In the genomic region with DNA sequence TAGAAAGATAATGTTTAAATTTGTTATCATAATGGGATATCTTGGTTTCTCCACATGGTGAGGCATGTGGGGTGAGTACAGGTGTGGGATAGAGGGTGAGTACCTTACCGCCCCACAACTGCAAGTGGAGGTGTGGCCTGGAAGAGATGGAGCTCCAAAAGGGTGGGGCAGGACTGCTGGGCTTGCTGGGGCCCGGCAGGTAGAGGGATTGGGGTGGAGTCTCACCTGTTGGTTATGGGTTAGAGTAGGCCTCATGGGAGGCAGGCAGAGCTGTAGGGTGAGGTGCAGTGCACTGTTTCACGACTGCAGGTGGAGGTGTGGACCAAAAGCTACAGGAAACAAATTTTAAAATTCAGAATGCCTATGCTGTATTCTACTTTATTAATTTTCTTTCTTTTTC, we compare ENCODE assay signal across 32 mouse cellular contexts.
"Had no signal": no experiment of that assay in that cellular context is flagged by ENCODE, and none has a peak within 500 bp of the region (broad histone marks: within the 10 kb centered on the region; RNA-seq: fewer than 3 reads in every experiment).

No protein-coding gene starts in this region.

- H3K27ac ChIP-seq: heart, embryonic 10.5 days; heart, embryonic 13.5 days; heart, embryonic 15.5 days; hindbrain, embryonic 10.5 days; hindbrain, embryonic 12.5 days; hindbrain, embryonic 13.5 days; hindbrain, embryonic 14.5 days; hindbrain, embryonic 15.5 days; hindbrain, postnatal 0 days; kidney, embryonic 15.5 days; kidney, postnatal 0 days; layer of hippocampus, adult 2 months; left cerebral cortex, adult 2 months had no signal

- H3K9me3 ChIP-seq: heart, embryonic 10.5 days; heart, embryonic 12.5 days; heart, embryonic 13.5 days; heart, embryonic 15.5 days; hindbrain, embryonic 10.5 days; hindbrain, embryonic 12.5 days; hindbrain, embryonic 13.5 days; hindbrain, embryonic 15.5 days; kidney, embryonic 15.5 days had no signal

- H3K4me1 ChIP-seq: hindbrain, embryonic 10.5 days; hindbrain, embryonic 12.5 days; hindbrain, embryonic 13.5 days; hindbrain, embryonic 15.5 days; kidney, embryonic 15.5 days had no signal

- H3K4me3 ChIP-seq: heart, embryonic 10.5 days; heart, embryonic 12.5 days; heart, embryonic 13.5 days; heart, embryonic 15.5 days; hindbrain, embryonic 10.5 days; hindbrain, embryonic 12.5 days; hindbrain, embryonic 13.5 days; hindbrain, embryonic 15.5 days; kidney, embryonic 15.5 days; layer of hippocampus, adult 2 months; left cerebral cortex, adult 2 months had no signal

- H3K27me3 ChIP-seq: heart, embryonic 12.5 days; heart, embryonic 13.5 days; heart, embryonic 15.5 days; hindbrain, embryonic 12.5 days; hindbrain, embryonic 13.5 days; hindbrain, embryonic 15.5 days; kidney, embryonic 15.5 days had no signal

- ATAC-seq: hindbrain, embryonic 16.5 days; hindbrain, postnatal 0 days; inflammation-experienced regulatory T-cells, adult 6 months had no signal

- H3K36me3 ChIP-seq: heart, embryonic 10.5 days; heart, embryonic 12.5 days; heart, embryonic 13.5 days; heart, embryonic 15.5 days; hindbrain, embryonic 10.5 days; hindbrain, embryonic 12.5 days; hindbrain, embryonic 13.5 days; hindbrain, embryonic 15.5 days; kidney, embryonic 15.5 days had no signal

- H3K4me2 ChIP-seq: heart, embryonic 11.5 days; heart, embryonic 12.5 days; heart, embryonic 13.5 days; heart, embryonic 15.5 days; hindbrain, embryonic 12.5 days; hindbrain, embryonic 13.5 days; hindbrain, embryonic 14.5 days; hindbrain, embryonic 15.5 days; kidney, embryonic 15.5 days had no signal

- DNase-seq: heart, postnatal 10 days; heart, postnatal 14 days; heart, postnatal 36 days; kidney, adult 11 months; kidney, adult 18-20 months; kidney, adult 2 months; kidney, adult 8-10 months; kidney, adult 9 months; kidney, postnatal 10 days; kidney, postnatal 14 days; kidney, postnatal 25 days; kidney, postnatal 36 days; kidney, postnatal 4 days; layer of hippocampus, adult 9-11 months; layer of hippocampus, postnatal 36 days had no signal

- H3K9ac ChIP-seq: heart, embryonic 12.5 days; heart, embryonic 13.5 days; heart, embryonic 15.5 days; hindbrain, embryonic 12.5 days; hindbrain, embryonic 13.5 days; hindbrain, embryonic 14.5 days; hindbrain, embryonic 15.5 days; kidney, embryonic 15.5 days had no signal
